Comparison of ENCODE assay signal across 15 mouse cellular contexts in the genomic region with DNA sequence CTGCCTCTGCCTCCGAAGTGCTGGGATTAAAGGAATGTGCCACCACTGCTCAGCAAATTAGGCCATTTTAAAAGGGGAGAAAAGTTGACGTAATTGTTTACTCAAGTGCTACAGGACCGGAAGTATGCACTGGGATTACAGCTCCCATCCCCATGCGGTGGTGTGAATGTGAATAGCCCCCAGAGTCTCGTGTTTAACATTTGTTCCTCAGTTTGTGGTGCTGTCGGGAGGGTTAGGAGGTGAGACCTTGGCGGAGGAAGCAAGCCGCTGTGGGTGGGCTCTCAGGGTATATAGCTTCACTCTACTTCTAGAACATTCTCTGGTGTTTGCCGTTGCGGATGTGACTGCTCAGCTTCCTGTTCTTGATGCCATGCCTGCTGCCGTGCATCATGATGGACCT.
"Had no signal": no experiment of that assay in that cellular context is flagged by ENCODE, and none has a peak within 500 bp of the region (broad histone marks: within the 10 kb centered on the region; RNA-seq: fewer than 3 reads in every experiment).

No protein-coding gene starts in this region.

- ATAC-seq: liver, postnatal 0 days; midbrain, embryonic 13.5 days had no signal

- H3K27me3 ChIP-seq: limb, embryonic 12.5 days; liver, embryonic 13.5 days; midbrain, embryonic 13.5 days; neural tube, embryonic 15.5 days had no signal

- H3K9me3 ChIP-seq: limb, embryonic 12.5 days; liver, embryonic 13.5 days; midbrain, embryonic 13.5 days; neural tube, embryonic 15.5 days had no signal

- H3K4me3 ChIP-seq: limb, embryonic 12.5 days; liver, embryonic 13.5 days; midbrain, embryonic 13.5 days; neural tube, embryonic 15.5 days had no signal

- DNase-seq: kidney, adult 11 months; kidney, adult 9 months; kidney, postnatal 36 days; layer of hippocampus, adult 9-11 months; liver; liver, embryonic 13.5 days; liver, postnatal 0 days; lung, postnatal 36 days; right cerebral cortex, postnatal 4 days; spleen, adult 18-20 months; thymus, postnatal 4 days had no signal

- H3K4me2 ChIP-seq: limb, embryonic 12.5 days; liver, embryonic 13.5 days; midbrain, embryonic 13.5 days; neural tube, embryonic 15.5 days had no signal

- H3K36me3 ChIP-seq: limb, embryonic 12.5 days; liver, embryonic 13.5 days; midbrain, embryonic 13.5 days; neural tube, embryonic 15.5 days had no signal

- H3K9ac ChIP-seq: limb, embryonic 12.5 days; liver, embryonic 13.5 days; liver, postnatal 0 days; midbrain, embryonic 13.5 days; neural tube, embryonic 15.5 days had no signal

- H3K4me1 ChIP-seq: limb, embryonic 12.5 days; neural tube, embryonic 15.5 days had no signal

- H3K27ac ChIP-seq: kidney, postnatal 0 days; limb, embryonic 12.5 days; liver, embryonic 13.5 days; midbrain, embryonic 13.5 days; neural tube, embryonic 15.5 days had no signal
